Mouse (Mus musculus): Measurements from ENCODE around the gene Vps52.

The Vps52 gene

DNA sequence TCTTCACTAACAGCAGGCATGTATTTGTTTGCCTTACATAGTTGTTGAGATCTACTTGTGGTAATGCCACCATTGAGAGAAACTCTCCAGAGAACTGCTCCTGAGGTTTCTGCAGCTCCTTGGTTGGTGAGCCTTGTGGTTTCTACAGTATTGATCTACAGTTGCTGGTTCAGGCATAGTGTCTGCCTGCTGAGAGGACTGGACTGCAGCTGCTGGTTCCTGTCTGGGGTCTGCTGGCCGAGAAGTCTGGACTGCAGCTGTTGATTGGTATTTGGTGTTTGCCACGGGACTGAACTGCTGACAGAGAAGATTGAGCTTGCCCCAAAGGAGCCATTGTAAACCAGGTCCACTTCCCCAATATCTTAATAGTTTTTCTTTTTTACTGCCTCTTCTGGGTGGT, 51.0 kb downstream of the Vps52 start:
- DNase-seq (ENCODE audit: low spot score) = no peak

DNA sequence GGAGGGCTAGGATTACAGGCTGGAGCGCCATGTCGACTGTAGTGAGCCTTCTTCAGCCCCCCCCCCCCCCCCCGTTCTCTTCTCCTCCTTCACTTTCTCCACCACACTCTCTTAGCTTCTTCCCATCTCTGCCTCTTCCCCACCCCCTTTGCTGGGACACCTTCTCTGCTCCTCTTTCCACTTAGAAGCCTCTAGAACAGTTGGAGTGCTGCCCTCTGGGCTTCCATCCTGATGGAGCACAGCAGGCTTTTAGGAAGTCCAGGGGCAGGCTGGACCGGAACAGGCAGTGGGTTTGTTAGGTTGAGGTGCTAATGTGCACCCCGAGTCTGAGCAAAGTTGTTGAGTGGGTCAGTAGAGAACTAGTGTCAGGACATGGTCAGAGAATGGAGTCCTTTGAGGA, 54.5 kb downstream of the Vps52 start:
- no peak for DNase-seq (ENCODE audit: low spot score)

DNA sequence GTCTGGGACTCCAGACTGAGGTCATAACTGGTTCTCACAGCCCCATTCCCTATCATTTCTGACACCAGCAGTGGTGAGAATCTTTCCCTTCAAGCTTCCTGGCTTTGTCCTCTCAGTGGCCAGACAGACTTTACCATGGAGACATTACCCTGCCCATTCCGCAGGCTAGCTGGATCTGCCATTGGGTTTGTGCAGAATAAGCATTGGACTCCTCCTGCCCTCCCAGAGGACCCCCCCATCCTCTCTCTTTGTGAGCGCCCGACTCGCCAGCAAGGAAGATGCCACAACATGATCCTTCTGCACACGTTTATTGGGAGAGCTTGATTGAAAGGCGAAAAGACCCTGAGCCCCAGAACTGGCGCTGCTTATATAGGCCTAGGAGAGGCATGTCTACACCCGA, 57.8 kb downstream of the Vps52 start:
- no peak for DNase-seq (ENCODE audit: low spot score)
